Mouse (Mus musculus): ENCODE data around the gene Pfkm. TPM values are rescaled to one million over a fixed set of nuclear protein-coding genes. Genes with fewer than 3 reads are reported as not detected.

Pfkm gene
- total and polyA plus RNA-seq, 3 experiments, result 23.5 to 37.9 (median 29.6) TPM

DNA sequence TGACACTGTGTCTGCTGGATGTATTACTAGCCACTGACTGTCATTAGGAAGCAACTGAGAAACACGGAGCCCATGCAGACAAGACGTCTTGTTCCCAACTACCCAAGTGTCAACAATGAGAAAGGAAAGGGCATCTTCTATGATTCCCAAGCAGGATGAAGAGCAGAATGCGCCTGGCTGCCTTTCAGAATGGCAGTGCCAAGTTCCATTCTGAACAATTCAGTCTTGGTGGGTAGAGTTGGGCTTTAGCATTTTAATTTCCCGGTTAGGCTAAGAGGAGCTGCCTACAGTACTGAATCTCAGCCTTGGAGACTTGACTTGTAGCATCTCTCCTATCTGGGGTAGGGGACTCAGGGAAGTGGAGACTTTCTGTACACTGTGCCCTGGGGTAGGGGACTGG lies 41.6 kb downstream of the Pfkm start:
- no peak overlapping the region for H3K4me3 ChIP-seq (replicated peaks in 1 of 3; ENCODE audit: low read depth in 2 of 3, low read length in 2 of 3, poor library complexity in 1 of 3)
- H3K36me3 ChIP-seq (replicated peaks in 1 of 2; ENCODE audit: control insufficient read depth in 1 of 2, insufficient read depth in 1 of 2, low read length in 1 of 2), result peaks cover 54 to 95% of the 10 kb centered on the region in 2 experiments
- no peaks in the 10 kb centered on the region for H3K27me3 ChIP-seq (replicated peaks)
- no peak overlapping the region for H3K4me2 ChIP-seq (ENCODE audit: insufficient read depth, low read depth, poor library complexity, severe bottlenecking)
- no peak overlapping the region for H3K9ac ChIP-seq (ENCODE audit: insufficient read depth, low read depth)
- dilution Hi-C loops (cut with MboI; ENCODE audit: extremely low pct_ligation_motif_present, extremely low pct_unique_long_range_greater_than_20kb, low sequenced_read_pairs), result no loop called here
- no peaks in the 10 kb centered on the region for H3K79me2 ChIP-seq (replicated peaks; ENCODE audit: control insufficient read depth, extremely low read depth, insufficient read depth, poor library complexity, severe bottlenecking)
- in situ Hi-C loops (cut with MboI; ENCODE audit: low pct_ligation_motif_present, low pct_unique_long_range_greater_than_20kb, low sequenced_read_pairs), result no loop called here
- DNase-seq (ENCODE audit: extremely low read depth), result no peak
- H3K4me1 ChIP-seq (ENCODE audit: control insufficient read depth in 1 of 2, insufficient read depth in 2 of 2), result no peaks in the 10 kb centered on the region
- no peaks in the 10 kb centered on the region for H3K9me3 ChIP-seq (replicated peaks; ENCODE audit: low read length)
- TF ChIP-seq SMC3 (IDR thresholded peaks at IDR 0.05; ENCODE audit: low read depth, low read length) (no peak), USF1 (IDR thresholded peaks at IDR 0.05; ENCODE audit: low read depth, low read length) (no peak), GABPA (IDR thresholded peaks at IDR 0.05; ENCODE audit: insufficient replicate concordance, low read depth, low read length) (no peak), RCOR1 (conservative IDR thresholded peaks at IDR 0.05; ENCODE audit: low read depth, low read length) (no peak), E2F4 (IDR thresholded peaks at IDR 0.05; ENCODE audit: insufficient replicate concordance, low read depth, low read length) (no peak), BHLHE40 (IDR thresholded peaks at IDR 0.05; ENCODE audit: low read depth, low read length) (no peak), JUND (conservative IDR thresholded peaks at IDR 0.05; ENCODE audit: low read depth, low read length) (no peak)
- H3K27ac ChIP-seq (ENCODE audit: insufficient read depth, low read depth), result no peak overlapping the region

DNA sequence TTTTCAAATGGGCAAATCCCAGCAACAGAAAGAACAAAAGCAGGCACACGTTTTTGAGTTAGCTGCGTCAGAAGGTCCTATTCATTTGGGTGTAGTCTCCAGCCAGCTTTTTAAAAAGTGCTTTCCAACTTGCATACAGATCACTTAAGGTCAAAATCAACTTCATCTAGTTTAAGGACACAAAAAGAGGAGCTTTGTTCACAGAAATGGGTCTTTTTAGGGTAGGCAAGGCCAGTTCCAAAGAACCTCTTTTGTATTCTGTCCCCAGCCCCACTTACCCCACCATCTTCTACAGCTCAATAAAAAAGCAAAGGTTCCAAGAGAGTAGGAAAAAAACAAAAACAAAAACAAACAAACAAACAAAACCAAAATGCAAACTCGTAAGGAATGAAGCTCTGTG lies 42.3 kb downstream of the Pfkm start:
- Histone ChIP-seq H3K79me2 (replicated peaks; ENCODE audit: control insufficient read depth, extremely low read depth, insufficient read depth, poor library complexity, severe bottlenecking) (no peaks in the 10 kb centered on the region), H3K4me1 (ENCODE audit: control insufficient read depth in 1 of 2, insufficient read depth in 2 of 2) (no peaks in the 10 kb centered on the region; a peak in 1 of 4 replicates), H3K4me2 (ENCODE audit: insufficient read depth, low read depth, poor library complexity, severe bottlenecking) (no peak overlapping the region), H3K36me3 (replicated peaks in 1 of 2; ENCODE audit: control insufficient read depth in 1 of 2, insufficient read depth in 1 of 2, low read length in 1 of 2) (peaks cover 56 to 95% of the 10 kb centered on the region in 2 experiments), H3K9me3 (replicated peaks; ENCODE audit: low read length) (no peaks in the 10 kb centered on the region), H3K9ac (ENCODE audit: insufficient read depth, low read depth) (no peak overlapping the region), H3K27me3 (replicated peaks) (no peaks in the 10 kb centered on the region), H3K27ac (ENCODE audit: insufficient read depth, low read depth) (no peak overlapping the region), H3K4me3 (replicated peaks in 1 of 3; ENCODE audit: low read depth in 2 of 3, low read length in 2 of 3, poor library complexity in 1 of 3) (no peak overlapping the region)
- dilution Hi-C loops (cut with MboI; ENCODE audit: extremely low pct_ligation_motif_present, extremely low pct_unique_long_range_greater_than_20kb, low sequenced_read_pairs) (no loop called here), in situ Hi-C loops (cut with MboI; ENCODE audit: low pct_ligation_motif_present, low pct_unique_long_range_greater_than_20kb, low sequenced_read_pairs) (no loop called here)
- TF ChIP-seq ZC3H11A (IDR thresholded peaks at IDR 0.05; ENCODE audit: low read depth, low read length) (no peak), RCOR1 (conservative IDR thresholded peaks at IDR 0.05; ENCODE audit: low read depth, low read length) (no peak), SMC3 (IDR thresholded peaks at IDR 0.05; ENCODE audit: low read depth, low read length) (no peak), POLR2A (IDR thresholded peaks at IDR 0.05; ENCODE audit: low read depth, low read length) (no peak), EP300 (IDR thresholded peaks at IDR 0.05; ENCODE audit: low read length) (no peak), ZNF384 (IDR thresholded peaks at IDR 0.05; ENCODE audit: low read depth, low read length) (no peak), MYC (IDR thresholded peaks at IDR 0.05; ENCODE audit: low read depth, low read length) (no peak), MAZ (IDR thresholded peaks at IDR 0.05; ENCODE audit: low read depth, low read length) (no peak), MXI1 (IDR thresholded peaks at IDR 0.05; ENCODE audit: low read depth, low read length) (no peak), USF1 (IDR thresholded peaks at IDR 0.05; ENCODE audit: low read depth, low read length) (no peak)
- no peak for DNase-seq (ENCODE audit: extremely low read depth)

DNA sequence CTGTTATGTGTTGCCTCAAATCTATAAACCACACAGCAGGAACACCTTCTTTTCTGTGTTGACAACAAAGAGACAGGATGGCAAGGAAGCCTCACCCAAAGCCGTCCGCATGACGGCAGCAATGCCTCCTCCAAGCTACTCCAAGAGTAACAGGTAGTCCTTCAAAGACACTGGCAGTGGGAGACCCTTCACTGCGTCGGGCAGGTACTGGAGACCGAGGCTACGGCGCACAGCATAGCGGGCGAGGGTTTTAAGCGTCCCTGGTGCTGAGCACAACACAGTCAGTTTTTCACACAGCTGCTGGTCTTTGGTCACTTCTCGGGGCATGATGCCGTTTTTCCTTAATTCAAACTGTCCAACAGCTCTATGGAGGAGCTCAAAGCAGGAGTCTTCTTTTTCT lies 43.3 kb downstream of the Pfkm start:
- dilution Hi-C loops (cut with MboI; ENCODE audit: extremely low pct_ligation_motif_present, extremely low pct_unique_long_range_greater_than_20kb, low sequenced_read_pairs) (no loop called here), in situ Hi-C loops (cut with MboI; ENCODE audit: low pct_ligation_motif_present, low pct_unique_long_range_greater_than_20kb, low sequenced_read_pairs) (no loop called here)
- no peak for DNase-seq (ENCODE audit: extremely low read depth)
- H3K36me3 ChIP-seq (replicated peaks in 1 of 2; ENCODE audit: control insufficient read depth in 1 of 2, insufficient read depth in 1 of 2, low read length in 1 of 2), result peaks cover 60 to 95% of the 10 kb centered on the region in 2 experiments
- no peak overlapping the region for H3K4me3 ChIP-seq (replicated peaks in 1 of 3; ENCODE audit: low read depth in 2 of 3, low read length in 2 of 3, poor library complexity in 1 of 3)
- TF ChIP-seq MXI1 (IDR thresholded peaks at IDR 0.05; ENCODE audit: low read depth, low read length), result no peak
- no peak for TF ChIP-seq UBTF (IDR thresholded peaks at IDR 0.05; ENCODE audit: low read depth, low read length)
- TF ChIP-seq PAX5 (IDR thresholded peaks at IDR 0.05; ENCODE audit: low read length), result no peak
- no peak for TF ChIP-seq E2F4 (IDR thresholded peaks at IDR 0.05; ENCODE audit: insufficient replicate concordance, low read depth, low read length)
- no peak for TF ChIP-seq ZC3H11A (IDR thresholded peaks at IDR 0.05; ENCODE audit: low read depth, low read length)
- no peak for TF ChIP-seq NELFE (IDR thresholded peaks at IDR 0.05; ENCODE audit: low read depth, low read length)
- no peak for TF ChIP-seq TCF12 (IDR thresholded peaks at IDR 0.05; ENCODE audit: low read depth, low read length)
- no peak for TF ChIP-seq BHLHE40 (IDR thresholded peaks at IDR 0.05; ENCODE audit: low read depth, low read length)
- TF ChIP-seq POLR2AphosphoS2 (IDR thresholded peaks at IDR 0.05; ENCODE audit: low read depth, low read length), result no peak
- TF ChIP-seq JUND (conservative IDR thresholded peaks at IDR 0.05; ENCODE audit: low read depth, low read length), result no peak
- TF ChIP-seq TBP (conservative IDR thresholded peaks at IDR 0.05; ENCODE audit: low read depth, low read length), result no peak
- TF ChIP-seq MAFK (IDR thresholded peaks at IDR 0.05; ENCODE audit: insufficient replicate concordance, low read length), result no peak
- no peak for TF ChIP-seq GABPA (IDR thresholded peaks at IDR 0.05; ENCODE audit: insufficient replicate concordance, low read depth, low read length)
- TF ChIP-seq USF1 (IDR thresholded peaks at IDR 0.05; ENCODE audit: low read depth, low read length), result no peak
- no peak for TF ChIP-seq SMC3 (IDR thresholded peaks at IDR 0.05; ENCODE audit: low read depth, low read length)
- no peak for TF ChIP-seq ZNF384 (IDR thresholded peaks at IDR 0.05; ENCODE audit: low read depth, low read length)
- no peak for TF ChIP-seq MYC (IDR thresholded peaks at IDR 0.05; ENCODE audit: low read depth, low read length)
- TF ChIP-seq IRF4 (IDR thresholded peaks at IDR 0.05; ENCODE audit: low read depth, low read length), result no peak
- no peak for TF ChIP-seq SIN3A (IDR thresholded peaks at IDR 0.05; ENCODE audit: low read length)
- no peak for TF ChIP-seq CHD2 (IDR thresholded peaks at IDR 0.05; ENCODE audit: low read length)
- no peaks in the 10 kb centered on the region for H3K9me3 ChIP-seq (replicated peaks; ENCODE audit: low read length)
- no peak overlapping the region for H3K9ac ChIP-seq (ENCODE audit: insufficient read depth, low read depth)
- no peak overlapping the region for H3K4me2 ChIP-seq (ENCODE audit: insufficient read depth, low read depth, poor library complexity, severe bottlenecking)
- no peaks in the 10 kb centered on the region for H3K27me3 ChIP-seq (replicated peaks)
- no peaks in the 10 kb centered on the region for H3K79me2 ChIP-seq (replicated peaks; ENCODE audit: control insufficient read depth, extremely low read depth, insufficient read depth, poor library complexity, severe bottlenecking)
- peaks cover 0 to 3% of the 10 kb centered on the region in 2 experiments; a peak in 1 of 4 replicates for H3K4me1 ChIP-seq (ENCODE audit: control insufficient read depth in 1 of 2, insufficient read depth in 2 of 2)
- no peak overlapping the region for H3K27ac ChIP-seq (ENCODE audit: insufficient read depth, low read depth)

All from CH12.LX (cell line).